Mouse (Mus musculus) stomach, postnatal 0 days (tissue): ENCODE data around the gene Tubg1.

ENCODE experiments used
- CTCF ChIP-seq: IDR thresholded peaks from 2 replicates; pipeline ENCODE4 v1.5.1; 2016; ENCODE audit warnings: antibody characterized with exemption, low read depth, mild to moderate bottlenecking, moderate library complexity
- EP300 ChIP-seq: optimal IDR thresholded peaks from 2 replicates; pipeline ENCODE3; 2016; ENCODE audit warnings: antibody characterized with exemption

DNA sequence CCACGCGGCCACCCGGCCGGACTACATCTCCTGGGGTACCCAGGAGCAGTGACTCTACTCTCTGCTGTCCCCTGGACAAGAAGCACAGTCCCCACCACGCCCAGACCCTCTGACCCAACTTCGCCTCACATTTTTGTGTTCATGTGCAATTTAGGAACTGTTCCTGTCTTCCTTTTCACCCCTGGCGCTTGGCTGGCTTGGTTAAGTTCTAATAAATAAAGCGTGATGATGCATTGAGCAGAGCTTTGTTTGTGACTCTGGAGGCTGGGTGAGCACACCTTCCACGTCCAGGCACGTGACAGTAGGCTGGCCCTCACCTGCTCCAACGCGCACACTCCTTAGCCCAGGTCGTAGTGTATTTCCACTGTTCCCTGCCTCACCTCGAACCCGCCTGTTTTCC, 41.8 kb downstream of the Tubg1 start:
- no peak for TF ChIP-seq EP300
- TF ChIP-seq CTCF: no peak
